Mouse (Mus musculus): Measurements from ENCODE around the gene Slc39a11.

DNA sequence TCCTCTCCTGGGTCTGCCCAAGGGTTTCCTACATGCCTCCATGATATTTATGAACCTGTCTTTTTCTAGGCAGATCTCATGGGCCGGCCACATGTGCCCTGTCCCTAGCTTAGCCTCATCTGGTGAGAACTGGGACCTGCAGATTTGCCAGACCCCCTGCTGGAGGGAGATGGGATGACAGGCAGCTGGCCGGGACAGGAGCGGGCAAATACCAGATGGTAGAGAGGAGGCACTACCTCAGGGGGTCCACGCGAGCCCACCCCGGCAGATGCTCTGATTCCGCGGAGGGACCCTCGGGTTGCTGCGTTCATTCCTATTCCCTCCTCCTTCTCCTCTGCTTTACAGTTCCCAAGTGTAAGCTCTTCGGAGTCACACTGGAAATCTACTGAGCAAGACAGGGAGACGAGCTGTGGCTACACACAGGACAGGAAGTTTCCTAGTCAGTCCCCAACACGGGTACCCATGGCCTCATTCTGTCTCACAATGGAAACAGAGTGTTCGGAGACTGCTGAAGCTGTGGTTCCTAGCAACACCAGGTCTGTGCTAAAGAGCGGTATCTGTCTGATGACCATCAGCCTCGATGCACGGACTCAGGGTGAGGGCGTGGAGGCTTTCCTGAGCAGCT, 323.4 kb downstream of the Slc39a11 start:
- TF ChIP-seq POLR2A (IDR thresholded peaks at IDR 0.05; ENCODE audit: borderline replicate concordance, extremely low read depth, low read depth, low read length) (no peak), CTCF (IDR thresholded peaks at IDR 0.05; ENCODE audit: insufficient read depth, low read length) (peak; percentile 79)
